Mouse (Mus musculus) G1E (cell line): Measurements from ENCODE around the gene Kif22. TPM values are rescaled to one million over a fixed set of nuclear protein-coding genes. Genes with fewer than 3 reads are reported as not detected.

Experiments used
- ATAC-seq: 2 replicates; pipeline ENCODE4 v1.8.0; 2016; ENCODE audit warnings: mild to moderate bottlenecking; ENCODE audit not compliant: insufficient number of reproducible peaks, poor library complexity, low FRiP score, severe bottlenecking; ENCODE audit errors: extremely low read depth
- DNase-seq: peaks from one replicate; pipeline ENCODE4 v3.0.0; 2012; ENCODE audit warnings: low spot score
- H3K27me3 ChIP-seq: 2 replicates; pipeline ENCODE4 v1.6.1; 2012; ENCODE audit warnings: mild to moderate bottlenecking, low read length, inconsistent platforms; ENCODE audit not compliant: insufficient read depth
- H3K36me3 ChIP-seq: replicated peaks from 2 replicates; pipeline ENCODE3; 2012; ENCODE audit warnings: mild to moderate bottlenecking, inconsistent platforms
- H3K4me1 ChIP-seq: 2 replicates; pipeline ENCODE4 v1.6.1; 2012; ENCODE audit warnings: low read depth, low read length, inconsistent platforms, mixed read lengths; ENCODE audit not compliant: insufficient read depth
- H3K4me3 ChIP-seq: 2 replicates; pipeline ENCODE4 v1.5.1; 2012; ENCODE audit warnings: low read depth, mild to moderate bottlenecking, inconsistent platforms, low read length, moderate library complexity, mixed read lengths
- H3K9me3 ChIP-seq: replicated peaks from 2 replicates; pipeline ENCODE4 v1.6.1; 2012; ENCODE audit warnings: inconsistent platforms
- CTCF ChIP-seq: IDR thresholded peaks from 2 replicates; pipeline ENCODE4 v1.5.1; 2012; ENCODE audit warnings: low read depth, low read length, inconsistent platforms, mixed read lengths
- GATA1 ChIP-seq: IDR thresholded peaks from 2 replicates; pipeline ENCODE4 v1.6.1; 2012; ENCODE audit warnings: borderline replicate concordance, low read length, inconsistent platforms, mixed read lengths
- GATA2 ChIP-seq: IDR thresholded peaks from 2 replicates; pipeline ENCODE4 v1.6.1; 2012; ENCODE audit warnings: low read depth, low read length, inconsistent platforms, borderline replicate concordance
- POLR2AphosphoS5 ChIP-seq: IDR thresholded peaks from 2 replicates; pipeline ENCODE4 v1.6.1; 2012; ENCODE audit warnings: low read depth, low read length, inconsistent platforms; ENCODE audit not compliant: insufficient replicate concordance
- TAL1 ChIP-seq: conservative IDR thresholded peaks from 2 replicates; pipeline ENCODE4 v1.6.1; 2012; ENCODE audit warnings: low read depth, low read length, inconsistent platforms, mixed read lengths
- polyA plus RNA-seq: library from polyadenylated mRNA; stranded (reverse); fragments of >175 nt; gene quantifications from 2 replicates; pipeline ENCODE4 v1.2.3, GENCODE M21; 2012
- total RNA-seq, 2 experiments: library from RNA; stranded (forward) in 1 of 2; stranded (reverse) in 1 of 2; fragments of 200-1000 nt in 1 of 2; fragments of >200 nt in 1 of 2; fragmentation: Nextera tagmentation in 1 of 2; gene quantifications; 2 replicates each; pipeline ENCODE4 v1.2.3; 2014 to 2017

The Kif22 gene
- total and polyA plus RNA-seq, 3 experiments, result 44.2 to 88.0 (median 71.3) TPM

GRCm38 (mm10) chr7:127030172-127030571, 12.1 kb downstream of the Kif22 start:
- Histone ChIP-seq H3K4me1 (peaks cover 62% of the 10 kb centered on the region), H3K36me3 (peaks cover 82% of the 10 kb centered on the region), H3K4me3 (no peak overlapping the region), H3K27me3 (no peaks in the 10 kb centered on the region), H3K9me3 (no peaks in the 10 kb centered on the region)
- no peak for TF ChIP-seq GATA1
- TF ChIP-seq CTCF, result no peak
- no peak for TF ChIP-seq POLR2AphosphoS5
- no peak for TF ChIP-seq TAL1
- TF ChIP-seq GATA2, result no peak
- DNase-seq (no peak), ATAC-seq (no peak)

GRCm38 (mm10) chr7:127027885-127028284, 14.4 kb downstream of the Kif22 start:
- peaks cover 82% of the 10 kb centered on the region for H3K36me3 ChIP-seq
- H3K27me3 ChIP-seq, result no peaks in the 10 kb centered on the region
- DNase-seq (no peak), ATAC-seq (no peak)
- H3K9me3 ChIP-seq, result no peaks in the 10 kb centered on the region
- peaks cover 74% of the 10 kb centered on the region for H3K4me1 ChIP-seq
- peak; percentile 15; the same call in 1 of the 2 replicates for TF ChIP-seq POLR2AphosphoS5
- no peak for TF ChIP-seq TAL1
- no peak for TF ChIP-seq GATA1
- TF ChIP-seq CTCF, result no peak
- H3K4me3 ChIP-seq, result peak overlapping the region; percentile 77

GRCm38 (mm10) chr7:127026984-127027726, 15.1 kb downstream of the Kif22 start, which contains the start of gene Maz:
Maz (minus strand) TSS chr7:127027037.
- Histone ChIP-seq H3K27me3 (no peaks in the 10 kb centered on the region), H3K9me3 (no peaks in the 10 kb centered on the region), H3K4me1 (peaks cover 74% of the 10 kb centered on the region), H3K4me3 (peak within 1 kb of the TSS; percentile 77), H3K36me3 (peaks cover 82% of the 10 kb centered on the region)
- TF ChIP-seq CTCF (no peak), POLR2AphosphoS5 (0 out of 2 replicates have a peak, but pooled peaks have one; percentile 51)
- DNase-seq, result peak; percentile 98
- peak; percentile 64 for ATAC-seq

GRCm38 (mm10) chr7:127026616-127026983, 15.7 kb downstream of the Kif22 start:
- Histone ChIP-seq H3K4me1 (peaks cover 74% of the 10 kb centered on the region), H3K4me3 (peak overlapping the region; percentile 77), H3K27me3 (no peaks in the 10 kb centered on the region), H3K36me3 (peaks cover 82% of the 10 kb centered on the region), H3K9me3 (no peaks in the 10 kb centered on the region)
- no peak for TF ChIP-seq CTCF
- no peak for TF ChIP-seq GATA1
- TF ChIP-seq POLR2AphosphoS5, result no peak
- no peak for TF ChIP-seq GATA2
- TF ChIP-seq TAL1, result no peak
- no peak for ATAC-seq
- DNase-seq, result no peak

- Histone ChIP-seq H3K27me3 (no peaks in the 10 kb centered on the region), H3K36me3 (peaks cover 82% of the 10 kb centered on the region), H3K9me3 (no peaks in the 10 kb centered on the region), H3K4me1 (peaks cover 74% of the 10 kb centered on the region), H3K4me3 (peak overlapping the region; percentile 77)
- DNase-seq (peak; percentile 80), ATAC-seq (no peak)
- TF ChIP-seq CTCF (no peak), POLR2AphosphoS5 (no peak), GATA1 (no peak), TAL1 (no peak), GATA2 (no peak)
These were observed 16.1 kb downstream of the Kif22 start for GRCm38 (mm10) chr7:127026161-127026600.

- peak; percentile 48 for DNase-seq
- TF ChIP-seq GATA2, result no peak
- no peak for TF ChIP-seq GATA1
- TF ChIP-seq POLR2AphosphoS5, result no peak
- no peaks in the 10 kb centered on the region for H3K9me3 ChIP-seq
- ATAC-seq, result no peak
- H3K4me1 ChIP-seq, result peaks cover 74% of the 10 kb centered on the region
- peak overlapping the region; percentile 77 for H3K4me3 ChIP-seq
- H3K36me3 ChIP-seq, result peaks cover 77% of the 10 kb centered on the region
- H3K27me3 ChIP-seq, result no peaks in the 10 kb centered on the region
These were observed 16.6 kb downstream of the Kif22 start for GRCm38 (mm10) chr7:127025556-127026160.
